Mouse (Mus musculus): Measurements from ENCODE around the gene Prkab2.
A peak's percentile ranks its signal among the peaks of the same experiment; 100 is the strongest.

The Prkab2 gene

DNA sequence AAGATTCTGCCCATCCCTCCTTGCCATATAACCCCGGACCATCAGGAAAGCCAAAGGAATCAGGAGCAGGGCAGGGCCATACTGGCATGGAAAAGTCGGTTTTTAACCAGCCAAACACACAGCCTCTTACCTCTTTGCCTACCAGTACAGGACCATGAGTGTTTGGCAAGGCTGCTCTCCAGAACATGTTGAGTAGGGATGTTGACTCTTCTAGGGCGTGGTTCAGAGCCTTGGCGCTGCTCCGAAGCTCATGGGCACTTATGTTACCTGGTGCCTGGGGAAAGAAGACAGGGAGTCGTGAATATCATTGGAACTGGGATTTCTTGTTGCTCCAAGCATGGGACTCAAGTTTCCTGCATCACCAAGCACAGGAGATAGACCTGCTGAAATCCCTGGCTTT lies 35.8 kb downstream of the Prkab2 start:
- DNase-seq: no peak

DNA sequence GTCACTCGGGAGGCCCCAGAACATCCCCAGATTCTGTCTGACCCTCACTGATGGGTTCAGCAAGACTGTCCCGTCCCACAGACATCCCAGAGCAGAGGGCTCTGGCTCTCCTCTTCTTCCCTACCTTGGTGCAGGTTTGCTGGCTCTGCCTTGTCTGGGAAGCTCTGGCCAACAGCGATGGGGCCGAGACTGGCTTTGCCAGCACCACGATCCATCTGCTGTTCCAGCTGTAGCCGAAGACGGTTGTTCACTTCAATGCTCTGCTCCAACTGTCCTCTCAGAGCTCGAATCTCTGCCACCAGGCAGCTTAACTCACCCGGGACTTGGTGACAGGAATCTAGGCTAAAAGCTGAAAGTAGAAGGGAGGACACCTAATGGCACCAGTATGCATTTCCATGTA lies 38.9 kb downstream of the Prkab2 start:
- DNase-seq: no peak

DNA sequence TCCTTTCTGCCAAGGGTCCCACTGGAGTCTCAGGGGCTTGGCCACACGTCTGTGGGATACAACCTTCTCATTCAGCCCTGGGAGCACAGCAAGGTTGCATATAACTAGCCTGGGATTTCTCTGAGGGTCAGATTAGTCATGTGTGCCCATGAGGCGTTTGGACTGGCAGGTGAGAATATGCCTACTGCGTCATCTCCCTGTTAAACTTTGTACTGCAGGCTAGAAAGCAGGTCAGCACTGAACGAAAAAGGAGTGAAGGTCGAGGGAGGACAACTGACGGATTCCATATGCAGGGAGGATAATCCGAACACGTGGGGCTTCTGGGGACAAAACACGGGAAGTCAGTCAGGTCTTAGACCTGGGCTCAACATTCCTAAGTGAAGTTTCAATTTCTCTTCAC lies 39.3 kb downstream of the Prkab2 start:
- peak; percentile 53 for DNase-seq

DNA sequence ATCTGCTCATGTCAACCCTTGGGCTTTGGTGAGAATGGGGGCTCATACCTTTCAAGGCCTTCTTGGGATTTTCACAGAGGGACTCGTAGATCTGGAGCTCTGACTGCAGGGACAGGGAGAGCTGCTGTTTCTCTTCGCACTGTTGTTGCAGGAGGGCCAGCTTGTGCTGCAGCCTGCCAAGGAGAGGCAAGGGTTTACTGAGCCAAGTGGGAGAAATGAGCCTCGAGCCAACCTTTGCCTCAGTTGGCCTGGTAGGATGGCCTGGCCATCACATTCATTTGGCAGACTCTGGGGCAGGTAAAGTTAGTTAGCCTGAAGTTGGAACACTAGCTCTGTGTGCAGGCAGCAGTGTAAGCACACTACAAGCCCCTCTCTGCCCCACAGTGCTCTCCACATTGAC lies 41.1 kb downstream of the Prkab2 start:
- DNase-seq: no peak

DNA sequence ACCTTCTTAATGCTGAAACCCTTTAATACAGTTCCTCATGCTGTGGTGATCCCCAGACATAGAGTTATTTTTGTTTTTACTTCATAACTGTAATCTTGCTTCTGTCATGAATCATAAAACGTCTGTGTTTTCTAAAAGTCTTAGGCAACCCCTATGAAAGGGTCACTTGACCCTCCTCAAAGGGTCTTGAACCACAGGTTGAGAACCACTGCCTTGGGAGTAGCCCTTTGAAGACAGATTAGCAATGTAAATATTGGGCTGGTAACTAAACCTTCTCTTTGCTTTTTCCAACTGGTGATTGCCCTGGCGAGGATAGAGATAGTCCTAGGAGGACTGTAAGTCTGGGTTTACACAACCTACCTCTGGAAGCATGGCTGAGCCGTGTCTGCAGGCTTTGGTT lies 43.2 kb downstream of the Prkab2 start:
- no peak for DNase-seq

DNA sequence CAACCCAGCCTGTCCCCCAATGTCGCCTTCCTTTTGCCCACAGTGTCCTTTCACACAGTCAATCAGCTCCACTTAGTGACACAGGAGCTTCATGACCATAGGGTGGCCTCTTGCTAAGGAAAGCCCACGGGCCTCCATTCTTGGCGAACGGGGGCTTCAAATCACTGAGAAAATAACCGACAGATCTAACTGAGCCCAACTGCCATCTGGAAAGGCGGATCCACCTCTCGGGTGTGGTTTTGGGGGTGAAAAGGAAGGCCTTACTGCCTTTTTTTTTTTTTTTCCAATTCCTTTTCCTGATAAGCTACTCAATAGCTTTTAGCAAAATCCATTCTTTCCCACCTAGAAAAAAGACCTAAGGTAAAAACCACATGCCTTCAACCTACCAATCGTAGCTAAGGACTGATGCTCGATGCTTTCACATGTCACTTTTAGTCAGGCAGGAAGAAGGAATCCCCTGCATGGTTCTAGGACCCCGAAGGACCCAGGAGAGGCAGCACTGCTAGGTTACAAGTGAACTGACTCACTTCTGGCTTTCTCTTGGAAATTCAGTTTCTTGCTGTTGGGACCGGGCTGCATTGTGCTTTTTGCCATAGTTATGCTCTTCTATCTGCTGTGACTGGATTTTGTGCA lies 44.6 kb downstream of the Prkab2 start:
- DNase-seq: no peak

DNA sequence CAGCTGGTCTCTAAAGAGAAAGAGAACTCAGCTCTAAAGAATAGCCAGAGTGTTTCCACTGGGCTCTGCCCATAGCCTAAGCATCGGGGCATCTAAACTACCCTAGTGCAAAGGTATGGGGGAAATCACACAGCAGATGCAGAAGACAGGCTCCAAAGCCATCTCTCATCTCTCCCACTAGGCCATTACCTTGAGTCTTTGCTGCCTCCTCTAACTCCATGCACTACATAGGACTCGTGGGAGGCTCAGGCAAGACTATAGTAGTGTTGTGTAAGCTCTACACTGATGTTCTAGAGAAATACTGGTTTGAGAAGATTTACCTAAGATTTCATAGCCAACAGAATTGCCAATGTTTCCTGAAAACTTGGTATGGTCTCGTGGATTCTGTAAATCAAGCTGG lies 47.5 kb downstream of the Prkab2 start:
- no peak for DNase-seq

DNA sequence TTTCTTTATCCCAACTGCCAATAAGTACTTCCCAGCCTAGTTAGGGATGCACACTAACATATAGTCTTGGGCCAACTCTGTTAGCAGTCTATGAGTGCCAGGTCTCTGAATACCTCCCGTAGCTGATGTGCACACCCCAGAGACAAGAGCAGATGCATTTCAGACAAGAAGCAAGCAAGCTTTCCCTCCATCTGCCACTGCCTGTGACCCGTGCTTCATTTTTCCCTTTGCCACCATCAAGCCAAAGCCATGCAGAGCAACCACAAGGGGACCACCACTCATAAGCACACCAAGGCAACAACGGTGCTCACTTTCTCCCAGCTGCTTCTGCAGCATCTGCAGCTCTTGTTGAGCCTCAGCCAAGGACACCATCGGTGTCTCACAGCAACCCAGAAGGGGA lies 48.6 kb downstream of the Prkab2 start:
- no peak for DNase-seq

DNA sequence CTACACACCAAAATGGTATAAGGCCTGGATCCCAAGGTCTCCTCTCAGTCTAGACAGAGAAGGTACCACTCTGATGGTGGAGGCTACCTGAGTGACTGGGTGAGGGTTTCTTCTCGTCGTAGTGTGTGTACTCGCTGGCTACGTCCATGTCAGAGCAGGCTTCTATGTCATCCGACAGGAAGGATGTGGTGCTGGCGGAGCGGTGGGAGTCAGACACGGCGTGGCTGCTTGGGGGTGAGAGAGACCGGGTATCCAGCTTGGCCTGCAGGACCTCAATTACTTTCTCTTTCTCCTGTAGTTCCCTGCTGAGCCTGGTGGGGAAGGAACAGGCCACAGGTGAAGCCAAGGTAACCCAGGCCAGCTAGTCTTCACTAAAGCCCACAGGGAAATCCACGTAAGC lies 52.1 kb downstream of the Prkab2 start:
- DNase-seq: no peak

DNA sequence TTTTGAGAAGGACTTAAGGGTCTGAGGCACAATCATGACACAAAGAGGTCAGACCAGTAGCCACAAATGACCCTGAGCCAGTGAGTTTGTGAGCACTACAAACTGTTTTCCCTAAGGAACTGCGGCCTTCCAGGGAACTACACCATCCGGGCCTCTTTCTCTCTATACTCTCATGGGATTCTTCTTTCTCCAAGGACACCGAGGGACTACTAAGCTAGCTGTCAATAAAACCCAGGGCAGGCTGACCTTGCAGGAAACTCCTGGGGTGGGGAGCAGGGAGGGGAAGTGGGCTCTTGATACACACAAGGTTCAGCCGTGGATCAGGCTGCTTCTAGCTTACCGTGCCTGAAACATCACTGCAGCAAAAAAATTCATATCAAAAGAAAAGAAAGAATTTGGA lies 52.9 kb downstream of the Prkab2 start:
- no peak for DNase-seq

DNA sequence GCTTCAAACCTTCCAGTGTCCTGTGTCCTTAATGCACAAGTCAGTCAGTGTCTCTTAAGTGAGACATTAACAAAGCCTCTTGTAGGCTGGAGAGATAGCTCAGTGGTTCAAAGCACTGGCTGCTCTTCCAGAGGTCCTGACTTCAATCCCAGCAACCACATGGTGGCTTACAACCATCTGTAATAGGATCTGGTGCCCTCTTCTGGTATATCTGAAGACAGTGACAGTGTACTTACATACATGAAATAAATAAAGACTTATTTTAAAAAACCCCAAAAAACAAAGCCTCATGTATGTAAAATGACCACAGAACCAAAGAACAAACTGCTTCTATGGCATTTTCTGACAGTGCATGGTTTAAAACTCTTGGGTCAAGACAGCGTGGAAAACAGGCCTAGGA lies 57.9 kb downstream of the Prkab2 start:
- no peak for DNase-seq

DNA sequence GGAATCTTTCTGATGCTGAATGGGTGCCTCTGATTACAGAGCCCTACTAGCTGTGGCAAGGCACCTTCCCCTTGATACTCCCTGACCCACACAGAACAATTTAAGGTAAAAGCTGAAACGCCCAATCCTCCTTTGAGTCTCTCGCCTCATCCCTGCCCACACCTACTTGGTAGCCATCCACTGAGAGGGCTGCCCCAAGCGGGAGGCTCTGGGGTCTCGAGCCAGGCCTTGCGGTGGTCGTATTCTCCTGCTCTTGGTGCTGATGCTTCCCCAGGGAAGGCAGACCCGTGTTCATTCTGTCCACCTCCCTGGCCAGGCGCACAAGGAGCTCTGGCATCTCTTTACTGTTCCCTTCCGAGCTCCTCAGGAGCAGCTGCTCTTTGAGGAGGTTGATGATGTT lies 61.1 kb downstream of the Prkab2 start:
- no peak for DNase-seq
